Mouse (Mus musculus): Measurements from ENCODE around the gene Zfp592. TPM values are rescaled to one million over a fixed set of nuclear protein-coding genes. Genes with fewer than 3 reads are reported as not detected.

Gene Zfp592
- total RNA-seq, 2 experiments from 2014 or later = 22.3 to 24.1 TPM

DNA sequence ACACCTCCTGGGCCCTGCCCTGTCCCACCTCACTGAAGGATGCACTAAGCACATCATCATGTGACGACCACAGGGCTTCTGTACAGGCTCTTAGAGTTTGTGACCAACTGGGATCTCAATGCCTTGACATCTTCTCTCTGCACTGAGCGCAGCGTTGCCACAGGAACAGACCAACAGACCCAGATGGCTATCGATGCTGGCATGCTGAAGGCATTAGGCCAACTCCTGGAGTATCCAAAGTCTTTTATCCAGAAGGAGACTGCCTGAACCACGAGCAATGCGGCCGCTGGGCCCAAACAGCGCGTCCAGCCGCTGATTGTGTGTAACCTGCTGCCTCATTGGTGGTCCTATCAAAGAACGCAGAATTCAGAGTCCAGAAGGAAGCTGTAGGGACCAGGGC, 12.9 kb upstream of the Zfp592 start:
- intact Hi-C loops (cut with DNase I) = no loop called here
- H3K4me3 ChIP-seq = no peak overlapping the region
- TF ChIP-seq CTCF (IDR thresholded peaks at IDR 0.05) = no peak
- no peak for DNase-seq (ENCODE audit: extremely low spot score in 1 of 2, low spot score in 2 of 2)
- H3K27ac ChIP-seq = no peak overlapping the region

DNA sequence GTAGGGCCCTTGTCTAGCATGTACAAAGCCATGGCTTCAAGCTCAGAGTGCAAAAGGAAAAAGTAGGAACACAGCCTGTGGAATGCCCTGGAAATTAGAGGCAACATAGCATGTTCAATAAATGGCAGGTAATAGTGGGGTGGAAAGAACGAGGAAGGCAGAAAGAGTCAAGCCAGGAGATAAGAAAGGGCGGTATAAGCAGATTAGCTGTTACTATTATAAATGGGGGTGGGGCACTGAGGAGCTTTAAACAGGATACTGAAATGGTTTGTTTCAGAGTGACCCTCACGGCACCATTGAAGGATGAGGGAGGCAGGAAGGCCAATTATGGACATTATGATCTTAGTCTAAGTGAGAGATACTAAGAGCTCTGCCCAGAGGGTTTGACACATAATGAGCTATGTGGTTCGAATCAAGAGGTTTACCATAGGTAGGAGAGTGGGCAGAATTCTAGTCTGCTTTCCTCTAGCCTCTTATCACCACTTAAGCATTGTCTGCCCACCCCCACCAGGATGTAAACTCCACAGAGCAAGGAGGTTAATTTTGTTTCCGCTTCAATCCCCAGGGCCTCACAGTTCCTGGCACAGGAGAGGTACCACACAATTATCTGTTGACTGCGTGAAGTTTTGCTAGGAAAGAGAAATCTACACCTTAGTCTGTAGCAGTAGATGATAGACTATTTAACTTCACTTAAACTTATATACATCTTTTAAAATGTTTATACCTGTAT, 6.9 kb upstream of the Zfp592 start:
- intact Hi-C loops (cut with DNase I) = no loop called here
- H3K4me3 ChIP-seq = no peak overlapping the region
- no peak for DNase-seq (ENCODE audit: extremely low spot score in 1 of 2, low spot score in 2 of 2)
- TF ChIP-seq CTCF (IDR thresholded peaks at IDR 0.05) = no peak
- no peak overlapping the region for H3K27ac ChIP-seq

DNA sequence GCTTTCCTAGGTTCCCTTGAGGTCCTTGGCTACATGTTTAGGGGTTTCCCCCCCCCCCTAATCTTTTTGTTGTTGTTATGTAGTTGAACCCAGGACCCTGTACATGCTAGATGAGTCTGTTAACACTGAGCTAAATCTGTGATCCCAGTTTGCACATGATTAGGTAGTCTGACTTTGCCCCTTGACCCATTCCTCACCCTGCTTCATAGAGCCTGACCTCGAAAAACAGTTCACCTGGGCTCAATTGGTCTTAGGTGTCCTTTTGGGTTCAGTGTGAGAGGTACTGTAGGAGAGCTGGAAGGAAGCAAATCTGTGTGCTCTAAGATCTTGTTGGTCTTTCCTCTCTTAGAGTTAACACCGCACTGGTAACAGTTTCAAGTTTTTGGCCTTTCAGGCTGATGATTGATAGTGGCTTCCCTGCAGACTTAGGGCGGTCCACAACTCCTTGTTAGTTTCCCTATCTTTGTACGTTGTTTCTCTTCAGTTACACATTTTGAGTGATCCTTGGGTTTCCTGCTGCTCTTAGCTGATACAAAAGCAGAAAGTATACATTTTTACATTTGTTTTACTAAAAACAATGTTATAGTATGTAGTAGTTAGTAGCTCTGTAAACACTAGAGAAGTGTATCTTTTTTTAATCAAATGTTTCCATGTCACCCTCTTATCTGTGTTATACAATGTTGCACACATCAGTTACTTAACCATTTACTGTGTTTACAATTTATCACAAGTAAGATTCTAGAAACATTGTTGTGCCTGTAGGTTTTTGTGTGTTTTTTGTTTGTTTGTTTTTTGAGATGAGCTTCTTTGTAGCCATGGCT, 5.5 kb upstream of the Zfp592 start:
- H3K4me3 ChIP-seq = no peak overlapping the region
- DNase-seq (ENCODE audit: extremely low spot score in 1 of 2, low spot score in 2 of 2) = no peak
- no peak overlapping the region for H3K27ac ChIP-seq
- TF ChIP-seq CTCF (IDR thresholded peaks at IDR 0.05) = no peak
- intact Hi-C loops (cut with DNase I) = no loop called here

DNA sequence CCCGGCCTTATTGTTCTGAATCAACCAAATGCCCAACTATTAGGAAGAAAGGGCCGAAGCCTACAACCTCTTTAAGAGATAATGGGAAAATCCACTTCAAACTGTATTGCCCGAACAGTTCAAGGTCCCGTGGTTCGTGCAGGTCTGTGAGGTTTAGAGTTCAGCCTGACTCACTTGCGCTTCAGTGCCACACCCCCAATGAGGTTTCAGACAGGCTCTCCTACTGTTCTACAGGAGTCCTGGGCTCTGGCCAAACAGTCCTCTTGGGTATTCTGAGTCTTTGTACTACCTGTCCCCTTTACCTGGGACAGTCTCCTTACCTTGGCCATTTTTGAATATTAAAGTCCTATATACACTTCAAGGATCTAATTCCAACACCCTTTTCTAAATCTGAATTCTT, 3.2 kb upstream of the Zfp592 start:
- no peak for TF ChIP-seq CTCF (IDR thresholded peaks at IDR 0.05)
- intact Hi-C loops (cut with DNase I) = loop anchor here (5.0 kb wide), 1 partner anchor 142 kb away; no protein-coding TSS in a partner anchor
- no peak for DNase-seq (ENCODE audit: extremely low spot score in 1 of 2, low spot score in 2 of 2)

DNA sequence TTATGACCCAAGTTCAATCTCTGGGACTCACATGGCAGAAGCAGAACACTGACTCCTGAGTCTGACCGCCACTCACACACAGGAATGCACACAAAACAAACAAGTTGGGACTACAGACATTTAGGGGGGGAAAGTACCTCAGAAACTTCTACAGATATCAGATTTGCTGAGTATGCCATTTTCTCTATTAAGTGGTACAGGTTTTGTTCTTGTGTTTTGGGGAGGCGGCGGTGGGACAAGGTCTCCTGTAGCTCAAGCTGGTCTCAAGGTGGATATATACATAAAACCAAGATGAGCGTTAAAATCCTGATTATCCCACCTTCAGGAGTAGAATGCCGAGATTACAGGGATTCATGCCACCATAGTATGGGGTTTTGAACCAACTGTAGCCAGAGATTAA, 1.9 kb upstream of the Zfp592 start:
- H3K27ac ChIP-seq = no peak overlapping the region
- intact Hi-C loops (cut with DNase I) = loop anchor here (5.0 kb wide), 1 partner anchor 141 kb away; no protein-coding TSS in a partner anchor
- H3K4me3 ChIP-seq = no peak overlapping the region
- no peak for DNase-seq (ENCODE audit: extremely low spot score in 1 of 2, low spot score in 2 of 2)
- no peak for TF ChIP-seq CTCF (IDR thresholded peaks at IDR 0.05)

More for the DNA sequence above, 3.2 kb upstream of the Zfp592 start:
- H3K4me3 ChIP-seq = no peak overlapping the region
- H3K27ac ChIP-seq = no peak overlapping the region

DNA sequence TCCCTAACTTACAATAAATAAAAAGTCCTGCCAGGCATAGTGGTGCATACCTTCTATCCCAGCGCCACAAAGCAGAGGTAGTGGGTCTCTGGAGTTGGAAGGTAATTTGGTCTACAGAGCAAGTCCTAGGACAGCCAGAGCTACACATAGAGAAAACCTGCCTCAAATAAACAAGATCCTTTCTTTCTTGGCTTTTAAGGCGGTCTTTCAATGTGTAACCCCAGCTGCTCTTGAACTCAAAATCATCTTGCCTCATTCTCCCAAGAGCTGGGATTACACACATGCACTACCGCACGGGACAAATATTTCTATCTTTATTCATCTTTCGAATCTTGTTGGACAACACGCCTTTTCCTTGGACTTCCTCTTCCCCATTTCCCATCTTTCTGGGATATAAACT, 1.4 kb upstream of the Zfp592 start:
- Histone ChIP-seq H3K4me3 (peak overlapping the region; percentile 93), H3K27ac (peak overlapping the region; percentile 97; the same call in 1 of the 2 replicates)
- intact Hi-C loops (cut with DNase I) = loop anchor here (2.0 to 5.0 kb wide), 3 partner anchors 33 to 140 kb away; partner anchors contain the start of gene Sec11a
- TF ChIP-seq CTCF (IDR thresholded peaks at IDR 0.05) = no peak
- no peak for DNase-seq (ENCODE audit: extremely low spot score in 1 of 2, low spot score in 2 of 2)

DNA sequence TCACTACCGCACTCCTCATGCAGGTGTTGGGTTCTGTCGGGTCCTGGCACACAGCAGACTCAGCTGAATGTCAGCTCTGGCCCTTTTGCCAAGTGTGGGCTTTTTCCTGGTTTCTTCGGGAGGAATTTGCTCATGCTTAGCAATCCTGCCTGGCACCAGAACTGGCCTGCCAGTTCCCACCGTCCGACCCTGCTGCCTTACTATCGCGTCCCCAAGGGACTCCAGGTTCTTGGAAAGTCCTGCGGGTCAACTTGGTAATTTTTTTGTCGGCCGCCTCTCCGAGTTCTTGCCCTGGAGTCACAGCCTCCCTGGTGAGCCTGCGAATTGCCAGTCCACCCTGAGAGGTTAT, 876 bp upstream of the Zfp592 start:
- intact Hi-C loops (cut with DNase I) = loop anchor here (2.0 to 5.0 kb wide), 3 partner anchors 32 to 140 kb away; partner anchors contain the start of gene Sec11a
- peak in 1 of 2 experiments; percentile 10 for DNase-seq (ENCODE audit: extremely low spot score in 1 of 2, low spot score in 2 of 2)
- peak overlapping the region; percentile 97 for H3K27ac ChIP-seq
- peak overlapping the region; percentile 93 for H3K4me3 ChIP-seq
- TF ChIP-seq CTCF (IDR thresholded peaks at IDR 0.05) = no peak

DNA sequence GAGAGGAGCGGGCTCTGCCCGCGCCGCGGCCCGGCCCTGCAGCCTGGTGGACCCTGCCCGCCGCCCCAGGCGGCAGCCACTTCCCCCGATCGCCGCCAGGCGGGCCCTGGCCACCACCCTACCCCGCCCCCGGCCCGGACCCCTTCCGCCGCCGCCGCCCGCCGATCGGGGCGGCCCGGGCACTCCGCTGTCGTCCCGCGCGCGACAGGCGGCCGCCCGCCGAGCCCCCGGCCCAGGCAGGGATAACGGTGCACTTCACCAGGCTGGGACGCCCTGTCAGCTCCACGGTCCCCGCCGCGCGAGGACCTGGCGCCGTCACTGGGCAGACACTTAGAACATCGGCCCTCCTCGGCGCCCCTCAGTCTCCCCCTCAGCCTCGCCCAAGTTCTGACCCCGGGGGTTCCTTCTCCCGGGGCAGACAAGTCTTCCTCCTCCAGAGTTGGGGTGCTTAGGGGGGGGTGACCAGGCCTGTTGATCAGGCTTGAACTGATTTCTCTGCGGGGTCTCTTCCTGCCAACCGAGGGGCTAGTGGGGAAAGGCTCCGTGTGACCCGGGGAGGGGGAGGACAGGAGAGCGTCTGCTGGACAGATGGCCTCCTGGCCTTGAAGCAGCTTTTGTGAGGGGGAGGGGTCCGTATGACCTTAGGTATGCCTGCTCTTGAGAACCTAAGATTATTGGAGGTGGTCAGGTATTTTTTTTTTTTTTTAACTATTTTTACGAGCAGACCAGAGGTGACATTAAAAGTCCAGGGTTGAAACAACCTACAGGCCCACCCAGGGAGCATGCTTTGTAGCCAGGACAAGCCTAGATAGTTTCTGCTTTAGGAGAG, 567 bp downstream of the Zfp592 start:
- intact Hi-C loops (cut with DNase I) = loop anchor here (2.0 to 5.0 kb wide), 3 partner anchors 31 to 138 kb away; partner anchors contain the start of gene Sec11a
- Histone ChIP-seq H3K27ac (peak overlapping the region; percentile 88), H3K4me3 (peak overlapping the region; percentile 93)
- peak; percentile 51 for TF ChIP-seq CTCF (IDR thresholded peaks at IDR 0.05)
- DNase-seq (ENCODE audit: extremely low spot score in 1 of 2, low spot score in 2 of 2) = no peak

DNA sequence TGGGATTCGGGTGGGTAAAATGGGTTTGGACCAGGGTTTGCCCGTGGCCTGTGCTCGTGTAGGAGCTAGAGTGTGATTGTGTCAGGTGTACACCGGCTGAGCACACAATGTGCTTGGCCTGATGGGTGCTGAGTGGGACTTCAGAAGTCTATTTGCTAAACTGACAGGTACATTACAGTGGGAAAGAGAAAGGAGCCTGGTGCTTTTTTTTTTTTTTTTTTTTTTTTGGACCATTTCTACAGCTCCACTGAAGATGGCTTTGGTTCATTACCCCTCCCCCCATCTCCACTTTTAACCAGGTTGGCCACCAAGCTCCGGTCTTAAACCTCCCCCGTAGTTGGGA, 1.2 kb downstream of the Zfp592 start:
- peak overlapping the region; percentile 93 for H3K4me3 ChIP-seq
- TF ChIP-seq CTCF (IDR thresholded peaks at IDR 0.05) = no peak
- H3K27ac ChIP-seq = peak overlapping the region; percentile 88; the same call in 1 of the 2 replicates
- intact Hi-C loops (cut with DNase I) = loop anchor here (5.0 kb wide), 1 partner anchor 138 kb away; no protein-coding TSS in a partner anchor
- DNase-seq (ENCODE audit: extremely low spot score in 1 of 2, low spot score in 2 of 2) = no peak

DNA sequence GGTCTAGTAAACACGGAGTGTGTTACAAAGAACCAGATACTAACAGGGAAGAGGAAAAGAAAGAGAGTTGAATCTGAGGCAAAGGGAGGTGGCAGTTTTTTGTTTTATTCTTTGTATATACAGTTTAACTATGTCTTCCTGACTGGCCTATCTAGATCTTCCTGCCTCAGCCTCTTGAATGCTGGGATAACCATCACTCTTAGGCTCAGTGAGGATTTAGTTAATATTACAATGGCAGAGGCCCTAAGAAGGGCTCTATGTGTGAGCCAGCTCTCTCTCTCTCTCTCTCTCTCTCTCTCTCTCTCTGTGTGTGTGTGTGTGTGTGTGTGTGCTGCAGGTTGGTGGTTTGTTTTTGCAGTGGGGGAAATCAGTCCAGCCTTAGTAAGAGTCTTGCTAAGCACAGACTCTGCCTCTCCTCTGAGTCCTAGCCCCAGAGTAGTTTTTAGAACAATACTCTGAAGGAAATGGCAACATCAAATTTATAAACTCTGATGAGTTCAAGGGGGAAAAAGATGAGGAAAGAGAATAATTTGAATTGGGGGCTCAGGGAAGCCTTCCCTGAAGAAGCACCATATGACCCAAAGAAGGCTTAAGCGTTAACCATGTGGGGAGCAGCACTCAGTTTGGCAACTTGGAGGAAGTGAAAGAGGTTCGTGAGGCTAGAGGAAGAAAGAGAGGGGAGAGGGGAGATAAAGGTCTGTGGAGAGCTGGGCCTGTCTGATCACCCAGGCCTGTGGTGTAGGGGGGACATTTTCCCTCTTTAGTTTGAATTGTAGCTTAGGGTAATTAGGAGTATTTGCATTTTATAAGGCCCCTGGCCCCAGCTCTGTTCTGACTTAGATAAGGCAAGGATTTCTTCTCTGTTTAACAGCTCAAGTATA, 2.0 kb downstream of the Zfp592 start:
- intact Hi-C loops (cut with DNase I) = no loop called here
- no peak for TF ChIP-seq CTCF (IDR thresholded peaks at IDR 0.05)
- no peak for DNase-seq (ENCODE audit: extremely low spot score in 1 of 2, low spot score in 2 of 2)
- H3K4me3 ChIP-seq = no peak overlapping the region; the same call in 1 of the 2 replicates
- H3K27ac ChIP-seq = no peak overlapping the region

DNA sequence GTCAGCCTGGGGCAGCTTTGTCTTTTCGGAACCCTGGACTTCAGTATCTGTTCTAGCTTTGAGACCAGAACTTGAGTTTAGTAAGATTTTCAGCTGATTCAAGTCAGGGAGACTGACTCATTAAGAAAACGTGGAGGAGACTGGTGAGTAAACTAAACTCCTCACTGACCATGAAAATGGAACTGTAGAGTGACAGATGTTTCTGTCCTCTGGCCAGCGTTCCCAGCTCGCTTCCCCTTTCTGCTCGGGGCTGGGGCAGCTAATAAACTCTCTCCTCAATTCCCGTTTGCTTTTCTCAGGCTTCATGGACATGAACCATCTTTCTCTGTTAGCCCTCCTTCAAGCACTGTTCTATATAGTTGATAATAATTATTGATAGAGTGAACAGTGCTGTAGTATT, 4.3 kb downstream of the Zfp592 start:
- Histone ChIP-seq H3K4me3 (no peak overlapping the region), H3K27ac (no peak overlapping the region)
- no peak for TF ChIP-seq CTCF (IDR thresholded peaks at IDR 0.05)
- DNase-seq (ENCODE audit: extremely low spot score in 1 of 2, low spot score in 2 of 2) = no peak
- intact Hi-C loops (cut with DNase I) = no loop called here

Data from left cerebral cortex, adult 2 months (tissue).